Mouse (Mus musculus): ENCODE data around the gene Dspp.

The Dspp gene

DNA sequence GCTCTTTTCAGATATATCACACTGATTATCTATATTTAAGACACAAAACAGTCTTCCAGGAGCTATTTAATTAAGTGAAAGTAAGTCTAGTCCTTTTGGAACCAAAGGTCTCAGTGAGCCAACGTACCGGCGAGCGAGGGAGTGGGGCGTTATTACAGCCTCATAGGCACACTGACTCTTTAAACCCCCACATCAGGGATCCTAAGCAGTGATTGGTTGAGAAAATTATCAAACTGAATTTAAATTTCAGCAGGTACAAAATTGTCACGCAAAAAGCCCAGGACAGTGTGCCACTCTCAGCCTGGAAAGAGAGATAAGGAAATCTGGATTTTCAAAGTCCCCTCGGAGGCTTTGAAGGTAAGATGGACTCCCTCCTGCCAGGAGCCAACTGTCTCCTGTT lies at the start of gene Dspp:
Dspp (plus strand) TSS at position 301 of the 400 bp plus-strand sequence.
- no peak for DNase-seq (ENCODE audit: low read depth, low spot score)

DNA sequence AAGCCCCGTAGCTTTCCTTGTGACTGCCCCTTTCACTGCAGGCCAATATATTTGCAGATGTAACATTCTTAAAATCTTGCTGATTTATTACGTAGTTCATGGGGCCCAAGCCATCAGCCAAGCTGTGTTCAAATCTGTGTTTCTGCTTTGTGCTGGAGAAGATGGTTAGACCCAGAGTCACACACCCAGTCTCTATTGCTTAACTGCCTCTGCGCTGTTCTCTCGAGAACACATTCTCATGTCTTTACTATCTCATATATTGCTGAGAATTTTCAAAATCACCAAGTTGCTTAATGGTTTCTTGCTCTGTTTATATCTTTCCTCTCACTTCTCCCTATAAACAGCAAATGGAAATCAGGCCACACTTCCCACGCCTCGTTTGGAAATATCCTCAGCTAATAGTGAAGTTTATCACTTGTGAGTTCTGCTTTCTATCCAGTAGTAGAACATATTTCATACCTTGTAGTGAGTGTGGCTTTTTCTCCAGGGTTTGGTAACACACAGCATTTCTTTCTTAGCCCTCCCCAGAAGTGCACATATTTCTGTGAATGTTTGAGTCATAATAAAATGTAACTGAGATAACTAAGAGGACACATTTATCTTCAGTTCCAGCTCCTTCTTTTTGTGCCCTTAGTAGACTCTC lies 46.4 kb upstream of the Dspp start:
- DNase-seq (ENCODE audit: low read depth, low spot score), result no peak

DNA sequence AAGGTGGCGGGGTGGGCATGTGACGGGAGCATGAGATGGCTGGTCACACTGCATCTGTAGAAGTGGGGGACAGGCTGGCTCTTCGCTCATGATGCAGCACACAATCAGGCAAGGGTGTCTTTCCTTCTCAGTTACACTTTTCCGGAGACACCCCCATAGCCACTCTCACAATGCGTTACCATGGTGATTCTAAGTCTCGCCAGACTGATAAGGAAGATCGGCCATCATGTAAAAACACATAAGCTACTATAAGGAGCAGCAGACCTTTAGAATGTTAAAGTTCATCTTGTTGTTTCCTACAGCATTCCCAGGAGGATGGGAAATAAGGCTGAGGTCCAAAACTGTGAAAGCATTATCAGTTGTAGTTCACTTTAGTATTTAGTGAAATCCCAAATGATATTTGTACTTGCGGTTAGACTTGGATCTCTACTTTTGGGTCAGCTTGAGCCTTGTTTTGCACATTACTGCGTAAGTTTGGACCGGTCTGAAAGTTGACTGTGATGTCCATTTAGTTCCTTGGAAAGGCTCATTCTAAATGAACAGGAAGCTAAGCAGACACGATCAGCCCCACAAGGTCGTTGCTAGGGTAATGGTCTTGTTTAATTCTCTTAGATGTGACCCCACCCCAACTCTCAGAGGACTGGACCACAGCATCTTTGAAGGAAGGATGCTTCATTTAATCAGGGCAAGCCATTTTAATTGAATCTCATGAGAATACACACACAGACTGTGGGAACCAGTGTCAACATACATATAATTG lies 43.8 kb upstream of the Dspp start:
- peak; percentile 16 for DNase-seq (ENCODE audit: low read depth, low spot score)

DNA sequence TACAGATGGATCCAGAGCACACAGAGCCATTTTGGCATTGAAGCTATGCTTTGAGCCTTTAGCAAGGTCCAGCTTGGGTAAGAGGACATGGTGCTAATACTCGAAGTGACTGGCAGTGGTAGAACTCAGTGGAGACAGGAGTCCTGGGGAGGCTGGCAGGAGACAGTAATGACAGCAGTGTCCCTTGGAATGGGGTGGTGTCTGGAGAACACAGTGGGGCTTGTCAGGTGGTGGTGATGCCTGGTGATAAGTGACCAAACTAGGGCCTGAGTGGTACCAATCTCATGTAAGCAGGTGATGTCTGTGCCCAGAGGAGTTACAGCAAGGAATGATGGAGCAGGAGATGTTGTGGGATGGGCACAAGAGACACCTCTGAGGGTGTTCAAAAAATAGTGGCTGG lies 43.2 kb upstream of the Dspp start:
- no peak for DNase-seq (ENCODE audit: low read depth, low spot score)

DNA sequence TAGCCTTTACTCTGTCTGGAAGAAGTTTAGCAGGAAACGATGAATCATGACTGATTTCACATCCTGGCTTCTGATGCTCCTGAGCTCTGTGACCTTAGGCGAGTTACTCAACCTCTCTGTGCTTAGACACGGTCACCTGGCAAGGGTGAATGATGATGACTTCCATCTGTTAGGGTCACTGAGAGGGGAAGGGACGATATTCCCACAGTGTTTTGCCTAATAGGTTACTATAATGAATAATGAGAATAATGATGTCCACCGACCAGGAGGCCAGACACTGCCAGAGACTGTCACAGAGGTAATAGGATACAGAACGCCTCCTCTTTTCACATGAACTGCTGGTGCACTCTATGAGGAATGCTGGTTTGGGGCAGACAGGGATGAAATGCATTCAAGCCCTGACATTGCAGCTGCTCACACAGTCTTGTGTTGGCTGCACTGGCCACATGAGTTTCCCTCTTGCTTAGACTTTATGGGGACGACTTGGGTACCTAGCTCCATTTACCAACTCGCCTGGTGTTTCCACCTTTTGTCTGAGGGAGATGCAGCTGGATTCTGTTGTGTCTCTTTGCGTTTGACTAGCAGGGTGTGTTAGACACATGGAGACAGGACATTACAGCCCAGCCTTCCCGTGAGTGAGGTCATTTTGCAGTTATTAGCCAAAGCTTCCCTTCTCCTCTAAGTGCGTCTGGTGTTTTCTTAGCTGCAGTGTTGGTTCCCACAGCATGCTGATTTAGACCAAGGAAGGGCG lies 42.1 kb upstream of the Dspp start:
- no peak for DNase-seq (ENCODE audit: low read depth, low spot score)

DNA sequence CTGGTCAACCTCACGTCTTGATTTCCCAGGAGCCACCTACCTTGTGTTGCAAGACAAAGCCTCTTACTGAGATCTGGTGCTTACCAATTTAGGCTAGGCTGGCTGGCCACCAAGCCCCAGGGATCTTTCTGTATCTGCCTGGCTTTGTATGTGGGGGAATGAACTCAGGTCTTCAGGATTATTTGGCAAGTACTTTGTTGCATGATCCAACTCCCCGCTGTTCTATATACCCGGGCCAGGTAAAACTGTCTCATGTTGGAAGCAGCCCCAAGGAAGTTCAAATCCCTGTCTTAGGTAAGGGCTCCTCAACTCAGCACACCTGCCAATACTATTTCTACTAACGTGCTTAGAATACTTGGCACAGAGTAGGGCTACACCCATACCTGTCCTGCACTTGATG lies 39.6 kb upstream of the Dspp start:
- DNase-seq (ENCODE audit: low read depth, low spot score), result no peak

DNA sequence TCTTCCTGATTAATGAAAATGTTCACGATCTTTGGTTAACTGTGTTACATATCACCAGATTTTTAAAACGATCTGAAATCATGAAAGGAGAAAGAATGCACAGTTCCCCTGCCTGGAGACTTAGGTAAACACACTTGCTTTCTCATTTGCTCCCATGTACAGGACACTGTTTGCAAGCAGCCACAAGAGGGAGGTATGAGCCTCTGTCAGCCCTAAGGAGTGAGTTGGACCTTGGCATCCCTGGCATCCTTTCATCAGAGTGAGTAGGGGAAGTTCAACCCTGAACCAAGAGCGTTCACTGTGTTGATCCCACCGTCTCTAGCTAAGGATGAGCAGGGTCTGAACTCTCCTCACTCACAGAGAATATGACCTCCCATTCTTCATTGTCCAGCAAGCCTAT lies 39.0 kb upstream of the Dspp start:
- peak; percentile 32 for DNase-seq (ENCODE audit: low read depth, low spot score)

DNA sequence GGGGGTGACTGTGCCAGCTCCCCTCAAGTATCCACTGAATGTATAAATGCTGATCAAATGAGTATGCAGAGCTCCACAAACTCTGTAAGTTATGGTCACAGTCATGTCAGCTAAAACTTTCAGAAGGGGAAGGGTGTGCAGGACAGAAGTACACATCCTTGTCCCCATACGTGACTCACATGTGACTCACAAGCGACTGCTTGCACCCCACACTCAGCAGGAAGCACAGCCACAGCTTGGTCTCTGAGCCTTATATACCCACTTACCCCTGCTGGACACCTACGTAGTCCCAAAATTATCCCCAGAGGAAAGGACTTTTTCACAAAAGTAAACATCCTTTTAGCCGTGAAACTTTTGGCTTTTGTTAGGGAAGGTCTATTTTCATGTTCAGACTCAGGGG lies 36.8 kb upstream of the Dspp start:
- no peak for DNase-seq (ENCODE audit: low read depth, low spot score)

DNA sequence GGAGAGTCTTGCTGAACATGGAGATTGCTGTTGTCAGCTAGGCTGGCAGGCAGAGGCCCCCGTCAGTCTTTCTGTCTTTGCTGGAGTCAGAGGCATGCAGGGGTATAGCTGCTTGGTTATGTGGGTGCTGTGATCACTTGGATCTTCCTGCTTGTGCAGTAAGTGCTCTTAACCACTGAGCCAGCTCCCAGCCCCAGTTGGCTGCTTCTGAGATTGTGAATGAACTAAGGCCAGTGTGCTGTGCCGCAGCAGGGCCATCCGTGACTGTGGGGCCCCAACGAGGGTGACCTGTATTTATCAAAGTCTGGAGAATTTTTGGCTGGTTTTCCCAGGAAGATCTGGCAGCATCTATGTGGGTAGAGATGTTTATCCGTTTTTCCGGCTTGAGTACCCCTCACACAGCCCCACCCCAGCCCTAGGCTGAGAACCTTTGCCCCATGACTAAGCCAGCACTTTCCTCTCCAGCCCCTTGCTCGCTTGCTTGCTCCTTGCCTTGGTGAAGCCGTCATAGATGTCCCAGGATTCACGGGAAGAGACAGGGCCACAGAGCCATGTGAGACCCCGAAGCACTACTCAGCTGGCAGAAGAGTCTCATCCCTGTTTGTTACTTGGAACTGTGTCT lies 32.5 kb upstream of the Dspp start:
- no peak for DNase-seq (ENCODE audit: low read depth, low spot score)

DNA sequence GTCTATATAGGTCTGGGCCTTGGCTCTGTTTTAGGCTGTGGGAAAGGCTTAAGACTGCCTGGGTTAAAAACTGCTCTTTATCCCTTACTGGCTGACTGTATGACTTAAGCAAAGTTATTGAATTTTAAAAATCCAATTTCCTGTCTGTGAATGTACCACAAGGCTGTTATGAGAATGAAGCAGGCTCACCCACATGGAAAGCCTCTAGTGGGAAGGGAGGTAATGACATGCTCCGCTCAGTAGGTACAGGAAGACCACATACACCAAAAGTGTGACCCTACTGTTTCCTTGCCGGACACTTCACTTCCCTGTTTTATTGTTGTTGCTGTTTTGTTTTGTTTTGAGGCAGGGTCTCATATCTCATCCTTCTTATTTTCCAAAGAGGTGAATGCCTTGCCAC lies 29.4 kb upstream of the Dspp start:
- DNase-seq (ENCODE audit: low read depth, low spot score), result no peak

DNA sequence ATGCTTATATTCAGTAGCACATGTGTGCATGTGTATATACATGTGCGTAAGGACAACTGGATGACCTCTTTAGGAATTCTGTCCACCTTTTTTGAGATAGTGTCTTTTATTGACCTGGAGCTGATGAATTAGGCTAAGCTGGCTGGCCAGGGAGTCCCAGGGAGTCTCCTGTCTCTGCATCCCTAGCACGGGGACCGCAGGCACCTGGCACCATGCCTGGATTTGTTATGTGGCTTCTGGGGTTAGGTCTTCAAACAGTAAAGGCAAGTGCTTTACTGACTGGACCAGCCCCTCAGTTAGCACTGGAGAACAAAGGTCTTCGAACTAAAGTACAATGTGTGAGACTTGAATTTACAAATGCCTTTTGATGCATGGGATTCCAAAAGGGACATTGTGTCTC lies 26.5 kb upstream of the Dspp start:
- DNase-seq (ENCODE audit: low read depth, low spot score), result no peak

DNA sequence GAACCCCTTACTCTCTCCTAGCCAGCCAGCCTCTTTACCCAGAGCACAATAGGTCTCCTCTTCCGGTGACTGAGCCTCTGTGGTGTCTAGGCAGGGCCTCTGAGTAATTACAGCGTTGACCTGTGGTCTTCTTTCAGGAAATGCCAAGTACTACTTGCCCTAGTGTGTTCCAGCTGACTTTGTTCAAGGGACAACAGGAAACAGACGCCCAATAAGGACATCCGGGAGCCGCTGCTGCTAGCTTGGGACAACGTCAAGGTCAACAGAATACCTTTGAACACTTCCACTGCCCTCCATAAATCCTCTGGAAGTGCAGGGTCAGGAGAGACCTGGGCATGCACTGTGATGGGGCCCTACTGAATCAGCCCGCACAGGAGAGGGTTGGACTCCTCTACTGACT lies 21.2 kb upstream of the Dspp start:
- DNase-seq (ENCODE audit: low read depth, low spot score), result peak; percentile 7

DNA sequence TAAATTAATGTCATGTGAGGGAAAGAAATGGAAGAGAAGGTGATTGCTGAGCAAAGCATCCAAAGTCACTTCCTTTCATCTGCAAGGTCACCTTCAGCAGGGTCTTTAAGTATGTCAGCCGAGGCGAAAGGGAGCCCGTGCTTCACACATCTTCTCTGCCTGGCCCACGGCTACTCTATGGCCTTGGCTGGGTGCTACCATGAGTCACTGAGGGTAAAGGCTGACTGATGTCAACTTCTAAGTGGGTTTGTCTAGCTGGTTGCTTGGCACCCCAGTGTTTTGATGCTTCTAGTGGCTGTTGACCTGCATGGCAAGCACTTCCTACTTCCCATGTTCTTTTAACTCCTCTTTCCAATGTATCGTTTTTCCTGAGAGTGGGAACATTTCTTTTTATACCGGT lies 20.3 kb upstream of the Dspp start:
- DNase-seq (ENCODE audit: low read depth, low spot score), result no peak

DNA sequence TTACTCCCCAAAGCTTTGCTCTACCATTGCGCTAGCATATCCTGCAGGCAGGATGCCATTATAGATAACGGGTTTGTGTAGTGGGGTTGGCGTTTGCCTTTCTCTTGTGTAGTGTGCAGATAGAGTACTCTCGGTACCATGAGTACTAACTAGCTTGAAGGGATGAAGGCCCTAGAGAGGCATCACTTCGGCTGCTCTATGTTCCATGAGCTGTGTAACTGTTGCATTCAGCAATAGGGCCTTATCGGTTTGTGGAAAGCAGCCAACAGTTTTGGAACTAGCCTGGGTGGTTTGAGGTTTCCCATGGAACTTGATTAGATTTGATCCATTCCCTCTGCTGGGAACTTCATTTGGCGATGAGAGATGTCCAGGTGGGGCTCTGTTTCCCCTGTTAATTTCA lies 12.8 kb upstream of the Dspp start:
- DNase-seq (ENCODE audit: low read depth, low spot score), result no peak

DNA sequence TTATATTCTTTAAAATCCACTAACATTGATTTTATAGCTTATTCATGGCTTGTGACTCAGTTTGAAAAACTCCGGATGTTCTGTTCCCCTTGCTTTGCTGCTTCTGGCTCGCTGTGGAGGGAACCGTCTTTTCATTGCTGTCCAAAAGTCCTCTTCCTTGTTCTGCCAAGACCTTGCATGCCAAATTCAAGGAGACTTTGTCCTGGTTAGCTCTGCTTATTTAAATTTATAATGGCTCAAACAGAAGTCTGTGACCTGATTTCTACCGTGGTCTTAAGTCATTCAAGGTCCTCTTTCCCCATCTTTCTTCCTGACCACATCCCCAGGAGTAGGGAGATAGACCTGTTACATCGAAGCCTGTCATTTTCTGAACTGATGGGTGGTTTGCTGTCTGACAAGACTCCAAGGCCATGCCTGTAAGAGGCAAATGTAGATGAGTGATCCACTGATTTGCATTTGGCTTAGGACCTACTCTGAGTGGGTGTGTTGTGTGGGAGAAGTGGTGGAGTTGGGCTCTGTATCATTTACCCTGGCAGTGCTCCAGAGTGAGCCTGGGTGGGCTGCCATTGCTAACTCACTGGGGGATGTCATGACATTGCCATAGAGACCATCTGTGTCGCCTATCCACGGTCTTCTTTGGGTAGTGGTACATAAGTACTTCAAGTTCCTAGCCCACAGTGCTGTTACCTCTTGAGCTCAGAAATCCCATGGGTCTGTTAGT lies 12.0 kb upstream of the Dspp start:
- no peak for DNase-seq (ENCODE audit: low read depth, low spot score)

DNA sequence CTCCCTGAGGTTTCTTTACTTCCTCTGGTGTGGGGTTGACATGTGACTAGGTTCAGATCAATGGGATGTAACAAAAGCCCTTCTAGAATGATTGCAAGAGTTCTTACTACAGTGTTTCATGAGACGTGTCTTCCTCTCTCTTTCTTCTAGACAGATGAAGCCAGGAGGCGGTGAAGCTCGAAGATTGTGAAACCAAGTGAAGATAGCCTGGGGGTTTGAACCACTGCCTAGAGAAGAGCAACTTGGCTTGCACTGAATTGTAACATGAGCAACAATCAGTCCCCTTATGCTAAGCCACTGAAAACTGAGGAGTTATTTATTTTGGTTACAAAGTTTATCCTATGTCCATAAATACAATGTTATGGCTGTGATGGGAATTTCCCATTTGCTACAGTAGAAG lies 9.9 kb upstream of the Dspp start:
- DNase-seq (ENCODE audit: low read depth, low spot score), result no peak

DNA sequence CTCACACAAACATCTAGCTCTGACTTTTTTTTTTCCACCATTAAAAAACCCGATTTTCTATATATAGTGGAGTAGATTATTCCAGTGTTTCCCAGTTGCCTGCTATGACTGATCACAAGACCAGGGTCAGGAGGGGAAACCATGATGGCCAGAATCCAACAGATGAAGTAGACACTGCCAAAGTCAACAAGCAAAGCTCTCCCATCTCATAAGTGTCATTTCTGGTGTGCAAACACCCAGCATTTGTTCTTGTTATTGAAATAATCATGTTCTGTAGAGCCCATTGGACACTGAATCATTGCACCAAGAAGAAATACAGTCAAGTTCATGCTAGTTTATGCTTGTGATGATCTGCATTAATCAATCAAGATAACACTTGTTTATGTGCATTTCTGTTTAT lies 9.1 kb upstream of the Dspp start:
- DNase-seq (ENCODE audit: low read depth, low spot score), result no peak

DNA sequence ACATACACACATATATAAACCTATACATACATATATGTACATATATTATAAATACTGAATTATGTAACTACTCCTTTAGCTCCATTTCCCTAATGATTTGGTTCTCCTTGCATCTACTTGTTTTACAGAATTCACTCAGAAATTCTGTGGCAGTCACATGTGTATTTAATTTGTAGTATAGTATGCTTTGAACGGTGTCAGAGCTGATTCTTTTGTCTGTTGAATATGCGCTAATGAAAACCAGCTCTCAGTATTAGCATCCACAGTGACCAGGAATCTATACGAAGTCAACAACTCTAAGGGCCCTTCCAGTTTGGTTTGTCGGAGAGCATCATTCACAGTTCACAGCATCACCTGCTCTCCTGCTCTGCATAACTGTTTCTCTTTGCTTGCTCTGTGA lies 7.0 kb upstream of the Dspp start:
- no peak for DNase-seq (ENCODE audit: low read depth, low spot score)

DNA sequence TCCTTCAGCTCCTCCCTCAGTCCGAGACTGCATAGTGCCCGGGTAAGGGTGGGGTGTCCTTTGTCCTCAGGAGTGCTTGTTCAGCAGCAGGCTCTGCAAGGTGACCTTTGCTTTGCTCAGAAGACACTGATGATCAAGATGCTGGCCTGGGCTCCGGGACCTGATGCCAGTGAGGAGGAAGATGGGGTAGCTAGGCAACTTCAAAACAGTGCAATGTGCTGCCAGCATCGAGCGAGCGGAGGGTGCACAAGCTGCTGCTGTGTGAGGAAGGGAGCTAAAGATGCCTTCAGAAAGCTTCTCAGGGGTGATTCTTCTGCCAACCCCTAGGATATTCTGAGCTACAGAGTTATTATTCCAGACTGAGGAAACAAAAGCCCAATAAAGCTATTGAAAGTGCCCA lies 2.6 kb downstream of the Dspp start:
- DNase-seq (ENCODE audit: low read depth, low spot score), result no peak

DNA sequence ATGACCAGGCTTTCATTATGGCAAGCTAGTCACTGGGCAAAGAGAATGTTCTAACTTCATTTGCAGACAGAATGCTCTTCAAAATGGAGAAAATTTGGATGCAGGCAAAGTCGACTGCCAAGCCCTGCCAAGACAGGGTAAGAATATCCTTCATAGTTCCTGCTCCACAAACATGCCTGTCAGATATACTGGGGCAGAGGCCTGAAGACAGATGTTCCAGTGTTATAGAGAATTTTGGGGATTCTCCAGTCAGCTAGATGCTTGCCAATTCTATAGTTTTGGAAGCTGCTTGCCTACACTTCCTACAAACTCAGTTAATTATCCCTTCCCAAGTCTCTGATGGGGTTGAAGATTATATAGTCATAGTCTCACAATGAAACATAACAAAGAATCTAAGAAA lies 13.2 kb downstream of the Dspp start:
- DNase-seq (ENCODE audit: low read depth, low spot score), result no peak

DNA sequence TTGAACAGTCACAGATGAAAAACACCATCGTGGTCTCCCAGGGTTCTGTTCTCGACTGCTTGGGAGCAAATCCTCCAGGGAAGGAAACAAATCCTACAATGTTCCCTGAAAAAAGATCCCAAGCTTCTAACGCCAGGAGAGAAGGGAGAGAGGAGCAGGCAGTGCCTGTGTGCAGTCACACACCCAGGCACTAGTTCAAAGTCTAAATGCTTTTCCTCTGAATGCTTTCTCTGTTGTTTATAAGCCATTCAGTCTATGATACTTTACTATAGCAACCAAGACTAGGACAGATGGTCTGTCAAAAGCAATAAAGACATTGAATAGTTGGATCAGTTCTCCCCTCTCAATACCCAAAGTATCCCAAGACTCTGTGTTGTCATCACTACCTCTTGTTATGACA lies 16.8 kb downstream of the Dspp start:
- no peak for DNase-seq (ENCODE audit: low read depth, low spot score)

DNA sequence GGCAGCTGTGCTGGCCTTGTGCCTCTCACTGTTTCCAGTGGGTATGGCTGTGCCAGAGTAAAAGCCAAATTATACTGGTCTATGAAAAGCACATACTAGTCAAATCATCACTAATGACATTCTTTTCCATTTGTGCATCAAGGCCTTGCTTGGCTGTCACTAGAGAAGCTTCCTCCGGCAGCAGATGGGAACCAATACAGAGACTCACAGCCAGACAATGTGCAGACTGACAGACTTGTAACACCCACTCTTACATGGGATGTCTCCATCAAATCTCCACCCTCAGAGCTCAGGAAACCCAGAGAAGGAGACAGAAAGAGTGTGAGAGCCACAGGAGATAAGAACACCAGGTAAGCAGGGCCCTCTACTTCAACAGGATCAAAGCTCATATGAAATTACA lies 24.6 kb downstream of the Dspp start:
- no peak for DNase-seq (ENCODE audit: low read depth, low spot score)
